ENCODE assay signal across 9 mouse cellular contexts in the genomic region with DNA sequence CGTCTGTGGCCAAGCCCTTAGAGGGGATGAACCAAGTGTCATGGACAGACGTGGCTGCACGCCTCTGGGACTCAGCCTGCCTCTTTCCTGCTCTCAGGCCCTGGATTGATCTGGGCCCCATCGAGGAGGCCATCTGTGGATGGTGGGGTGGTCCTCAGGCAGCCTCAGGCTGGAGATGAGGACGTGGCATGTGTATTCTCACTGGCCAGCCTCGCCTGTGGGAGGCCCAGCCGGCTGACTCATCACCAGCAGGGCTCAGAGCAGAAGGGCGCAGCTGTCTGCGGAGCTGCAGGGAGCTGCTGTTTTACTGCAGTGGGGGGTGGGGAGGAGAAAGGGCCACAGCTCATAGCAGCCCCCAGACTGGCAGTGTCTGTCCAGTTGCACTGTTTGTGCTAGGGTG.
DNase-seq lines count a peak whose midpoint lies in the region; ATAC-seq lines count a peak whose summit lies in the region.
"Had no signal": no experiment of that assay in that cellular context is flagged by ENCODE, and none has a peak within 500 bp of the region (broad histone marks: within the 10 kb centered on the region; RNA-seq: fewer than 3 reads in every experiment).

No protein-coding gene starts in this region.

- no peak overlapping the region for H3K4me2 ChIP-seq in hindbrain, embryonic 12.5 days (replicated peaks)
- no peak overlapping the region for H3K4me2 ChIP-seq in hindbrain, embryonic 14.5 days (replicated peaks)
- H3K4me2 ChIP-seq in neural tube, embryonic 14.5 days (ENCODE audit: low read depth, low read length) = no peak overlapping the region
- H3K4me2 ChIP-seq in forebrain, embryonic 14.5 days (ENCODE audit: low read length) = no peak overlapping the region
- H3K4me2 ChIP-seq: liver, embryonic 15.5 days had no signal

- no peak overlapping the region for H3K9ac ChIP-seq in hindbrain, embryonic 12.5 days
- H3K9ac ChIP-seq in hindbrain, embryonic 14.5 days = no peak overlapping the region
- no peak overlapping the region for H3K9ac ChIP-seq in neural tube, embryonic 14.5 days (replicated peaks; ENCODE audit: low read depth, low read length)
- H3K9ac ChIP-seq in forebrain, embryonic 14.5 days (ENCODE audit: low read length) = no peak overlapping the region
- H3K9ac ChIP-seq: liver, embryonic 15.5 days had no signal

- no peaks in the 10 kb centered on the region for H3K27me3 ChIP-seq in hindbrain, embryonic 12.5 days
- H3K27me3 ChIP-seq in hindbrain, embryonic 14.5 days (ENCODE audit: control insufficient read depth, insufficient read depth, low read length) = no peaks in the 10 kb centered on the region
- H3K27me3 ChIP-seq in neural tube, embryonic 14.5 days (ENCODE audit: control insufficient read depth, insufficient read depth, low read length) = no peaks in the 10 kb centered on the region
- H3K27me3 ChIP-seq in forebrain, embryonic 14.5 days (replicated peaks; ENCODE audit: control insufficient read depth, insufficient read depth, low read length) = no peaks in the 10 kb centered on the region
- H3K27me3 ChIP-seq: liver, embryonic 15.5 days had no signal

- no peak overlapping the region for H3K27ac ChIP-seq in hindbrain, embryonic 12.5 days
- H3K27ac ChIP-seq in hindbrain, embryonic 14.5 days = no peak overlapping the region
- H3K27ac ChIP-seq in neural tube, embryonic 14.5 days (ENCODE audit: low read depth, low read length) = no peak overlapping the region
- H3K27ac ChIP-seq in forebrain, embryonic 14.5 days (ENCODE audit: low read depth, low read length) = no peak overlapping the region
- H3K27ac ChIP-seq: liver, embryonic 15.5 days had no signal

- no peak overlapping the region for H3K4me3 ChIP-seq in hindbrain, embryonic 12.5 days
- no peak overlapping the region for H3K4me3 ChIP-seq in hindbrain, embryonic 14.5 days (replicated peaks; ENCODE audit: low read length)
- H3K4me3 ChIP-seq in neural tube, embryonic 14.5 days (ENCODE audit: low read depth, low read length) = no peak overlapping the region
- H3K4me3 ChIP-seq in forebrain, embryonic 14.5 days (ENCODE audit: low read depth, low read length) = no peak overlapping the region
- H3K4me3 ChIP-seq: liver, embryonic 15.5 days had no signal

- DNase-seq in hindbrain, embryonic 14.5 days (ENCODE audit: low spot score) = no peak
- DNase-seq in adrenal gland, adult 18-20 months (ENCODE audit: low spot score in 2 of 2) = peak; percentile 35 to 57
- DNase-seq in gastrocnemius, postnatal 36 days = peak; percentile 52 to 58
- DNase-seq in kidney, postnatal 36 days = peak; percentile 5 to 21
- no peak for DNase-seq in thymus, postnatal 4 days
- no peak for DNase-seq in forebrain, embryonic 14.5 days (ENCODE audit: low spot score)

- no peaks in the 10 kb centered on the region for H3K36me3 ChIP-seq in hindbrain, embryonic 12.5 days
- no peaks in the 10 kb centered on the region for H3K36me3 ChIP-seq in hindbrain, embryonic 14.5 days (replicated peaks; ENCODE audit: control insufficient read depth, insufficient read depth)
- no peaks in the 10 kb centered on the region for H3K36me3 ChIP-seq in neural tube, embryonic 14.5 days (ENCODE audit: control insufficient read depth, insufficient read depth, low read length)
- H3K36me3 ChIP-seq in forebrain, embryonic 14.5 days (ENCODE audit: control insufficient read depth, insufficient read depth, low read length) = no peaks in the 10 kb centered on the region
- H3K36me3 ChIP-seq: liver, embryonic 15.5 days had no signal

- no peaks in the 10 kb centered on the region for H3K9me3 ChIP-seq in hindbrain, embryonic 12.5 days (replicated peaks)
- H3K9me3 ChIP-seq in hindbrain, embryonic 14.5 days (ENCODE audit: control insufficient read depth, low read length) = no peaks in the 10 kb centered on the region
- H3K9me3 ChIP-seq in neural tube, embryonic 14.5 days (ENCODE audit: control insufficient read depth, low read length) = no peaks in the 10 kb centered on the region
- no peaks in the 10 kb centered on the region for H3K9me3 ChIP-seq in forebrain, embryonic 14.5 days (replicated peaks; ENCODE audit: control insufficient read depth, low read length)
- H3K9me3 ChIP-seq: liver, embryonic 15.5 days had no signal

- ATAC-seq in hindbrain, embryonic 12.5 days (ENCODE audit: low FRiP score) = 0 out of 2 replicates have a peak, but pooled peaks have one; percentile 43
- no peak for ATAC-seq in hindbrain, embryonic 14.5 days (ENCODE audit: low FRiP score)
- peak; percentile 38; the same call in 1 of the 2 replicates for ATAC-seq in neural tube, embryonic 14.5 days (ENCODE audit: low read depth)
- ATAC-seq in forebrain, embryonic 14.5 days = no peak

- intact Hi-C loops in gastrocnemius, postnatal 36 days (cut with DNase I) = no loop called here

- H3K4me1 ChIP-seq in hindbrain, embryonic 12.5 days = peaks cover 8% of the 10 kb centered on the region
- no peaks in the 10 kb centered on the region for H3K4me1 ChIP-seq in hindbrain, embryonic 14.5 days (replicated peaks; ENCODE audit: control insufficient read depth, insufficient read depth, low read length)
- H3K4me1 ChIP-seq in neural tube, embryonic 14.5 days (ENCODE audit: control insufficient read depth, insufficient read depth, low read length) = no peaks in the 10 kb centered on the region
- no peaks in the 10 kb centered on the region for H3K4me1 ChIP-seq in forebrain, embryonic 14.5 days (ENCODE audit: control insufficient read depth, insufficient read depth, low read length)
- H3K4me1 ChIP-seq: liver, embryonic 15.5 days had no signal

- 34% methylated on average over 9 of the region's 9 CpGs for WGBS in hindbrain, embryonic 12.5 days
- WGBS in hindbrain, embryonic 14.5 days = 37% methylated on average over 9 of the region's 9 CpGs
- 31% methylated on average over 9 of the region's 9 CpGs for WGBS in neural tube, embryonic 14.5 days
- 58% methylated on average over 9 of the region's 9 CpGs for WGBS in forebrain, embryonic 14.5 days

Comparison
In these comparisons a context has a peak if more than half of its experiments do, and no peak if none do; other contexts are left out.
1. ATAC-seq: peak in hindbrain, embryonic 12.5 days (single experiment) and neural tube, embryonic 14.5 days (single experiment); none in hindbrain, embryonic 14.5 days (single experiment) and forebrain, embryonic 14.5 days (single experiment).
2. DNase-seq: peak in adrenal gland, adult 18-20 months (2 of 2), gastrocnemius, postnatal 36 days (2 of 2) and kidney, postnatal 36 days (2 of 2); none in hindbrain, embryonic 14.5 days (single experiment), thymus, postnatal 4 days (single experiment) and forebrain, embryonic 14.5 days (single experiment).